Mouse (Mus musculus): Measurements from ENCODE around the gene Eps15l1. TPM values are rescaled to one million over a fixed set of nuclear protein-coding genes. Genes with fewer than 3 reads are reported as not detected.

Eps15l1 gene
- 43.3 and 46.3 TPM in 2 replicates for polyA plus RNA-seq (2012; rRNA removed)

- peak; percentile 91 for DNase-seq (ENCODE audit: low read depth)
These were observed at the start of gene Eps15l1 for GRCm38 (mm10) chr8:72421362-72422335. Eps15l1 (minus strand) TSS chr8:72421460.

GRCm38 (mm10) chr8:72470684-72471083, 49.4 kb upstream of the Eps15l1 start:
- no peak for DNase-seq (ENCODE audit: low read depth)

- no peak for DNase-seq (ENCODE audit: low read depth)
These were observed 48.7 kb upstream of the Eps15l1 start for GRCm38 (mm10) chr8:72469984-72470383.

GRCm38 (mm10) chr8:72469243-72469642, 48.0 kb upstream of the Eps15l1 start:
- DNase-seq (ENCODE audit: low read depth): no peak

- DNase-seq (ENCODE audit: low read depth): no peak
These were observed 43.0 kb upstream of the Eps15l1 start for GRCm38 (mm10) chr8:72464211-72464610.

- no peak for DNase-seq (ENCODE audit: low read depth)
These were observed 38.7 kb upstream of the Eps15l1 start for GRCm38 (mm10) chr8:72459881-72460533.

GRCm38 (mm10) chr8:72458457-72458856, 37.2 kb upstream of the Eps15l1 start:
- DNase-seq (ENCODE audit: low read depth): no peak

GRCm38 (mm10) chr8:72457806-72458205, 36.5 kb upstream of the Eps15l1 start:
- no peak for DNase-seq (ENCODE audit: low read depth)

- no peak for DNase-seq (ENCODE audit: low read depth)
These were observed 34.1 kb upstream of the Eps15l1 start for GRCm38 (mm10) chr8:72455317-72455716.

GRCm38 (mm10) chr8:72453904-72454303, 32.6 kb upstream of the Eps15l1 start:
- DNase-seq (ENCODE audit: low read depth): no peak

GRCm38 (mm10) chr8:72451516-72451915, 30.3 kb upstream of the Eps15l1 start:
- no peak for DNase-seq (ENCODE audit: low read depth)

GRCm38 (mm10) chr8:72445071-72445470, 23.8 kb upstream of the Eps15l1 start:
- no peak for DNase-seq (ENCODE audit: low read depth)

- no peak for DNase-seq (ENCODE audit: low read depth)
These were observed 22.7 kb upstream of the Eps15l1 start for GRCm38 (mm10) chr8:72443994-72444350.

GRCm38 (mm10) chr8:72443338-72443993, 22.2 kb upstream of the Eps15l1 start, which contains the start of the genes Calr3 and 1700030K09Rik:
Calr3 (minus strand) TSS chr8:72443870.
1700030K09Rik (plus strand) TSS chr8:72443880.
- peak; percentile 80 for DNase-seq (ENCODE audit: low read depth)

- DNase-seq (ENCODE audit: low read depth): no peak
These were observed 17.2 kb upstream of the Eps15l1 start for GRCm38 (mm10) chr8:72438248-72439015.

- no peak for DNase-seq (ENCODE audit: low read depth)
These were observed 13.7 kb upstream of the Eps15l1 start for GRCm38 (mm10) chr8:72434952-72435351.

GRCm38 (mm10) chr8:72429676-72430075, 8.4 kb upstream of the Eps15l1 start:
- DNase-seq (ENCODE audit: low read depth): no peak

- no peak for DNase-seq (ENCODE audit: low read depth)
These were observed 1.7 kb upstream of the Eps15l1 start for GRCm38 (mm10) chr8:72422926-72423325.

GRCm38 (mm10) chr8:72420571-72421361, 494 bp downstream of the Eps15l1 start:
- no peak for DNase-seq (ENCODE audit: low read depth)

GRCm38 (mm10) chr8:72418073-72418472, 3.2 kb downstream of the Eps15l1 start:
- DNase-seq (ENCODE audit: low read depth): no peak

- DNase-seq (ENCODE audit: low read depth): no peak
These were observed 6.0 kb downstream of the Eps15l1 start for GRCm38 (mm10) chr8:72415252-72415651.
